Mouse (Mus musculus): Measurements from ENCODE around the gene Metap1. TPM values are rescaled to one million over a fixed set of nuclear protein-coding genes. Genes with fewer than 3 reads are reported as not detected.

Gene Metap1
- polyA plus RNA-seq, 1 experiment, result 63.5 TPM

DNA sequence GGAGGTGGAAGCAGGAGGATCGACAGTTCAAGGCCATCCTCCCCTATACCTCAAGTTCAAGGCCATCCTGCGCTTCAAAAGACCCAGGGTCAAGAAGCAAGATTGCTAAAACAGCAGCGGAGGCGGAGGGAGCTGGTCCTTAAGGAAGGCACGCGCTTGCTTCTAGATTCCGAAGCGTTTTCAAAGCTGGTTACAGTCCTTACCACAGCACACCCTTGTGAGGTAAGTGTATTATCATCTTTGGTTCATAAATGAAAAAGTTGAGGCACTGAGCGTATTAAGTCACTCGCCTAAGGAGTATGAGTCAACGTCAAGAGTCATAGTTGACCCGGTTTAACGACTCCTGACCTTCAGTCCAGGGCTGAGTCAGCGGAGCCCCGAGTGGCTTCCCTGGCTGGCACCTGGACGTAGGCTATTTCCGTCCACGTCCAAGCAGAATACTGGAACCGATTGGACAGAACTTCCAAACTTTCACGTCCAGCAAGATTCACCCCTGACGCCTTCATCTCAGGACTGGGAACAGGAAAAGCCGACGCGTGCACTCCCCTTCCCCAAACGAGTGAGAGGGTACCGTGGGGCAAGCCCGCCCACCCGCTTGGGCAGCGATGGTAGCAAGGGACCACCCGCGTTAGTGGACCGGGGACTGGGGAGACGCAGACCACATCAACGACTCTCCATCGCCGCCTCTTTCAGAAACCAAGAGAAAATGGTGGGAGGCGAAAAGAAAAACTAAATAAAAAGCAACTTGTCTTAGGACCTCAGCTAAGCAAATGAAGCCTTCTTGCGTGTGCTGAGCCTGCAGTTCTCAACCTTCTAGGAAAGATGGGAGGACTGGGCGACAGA, 37.0 kb upstream of the Metap1 start, which contains the start of gene Eif4e:
TSS of gene Eif4e (plus strand) at position 107 of the 843 bp plus-strand sequence.
- Histone ChIP-seq H3K4me3 (ENCODE audit: insufficient read depth, low read length) (peak within 1 kb of the TSS; percentile 38), H3K27ac (ENCODE audit: insufficient read depth, low read length) (peak within 1 kb of the TSS; percentile 96), H3K4me1 (ENCODE audit: control insufficient read depth, insufficient read depth, low read length) (peaks cover 2% of the 10 kb centered on the region)
- no peak for TF ChIP-seq CTCF (IDR thresholded peaks at IDR 0.05; ENCODE audit: borderline replicate concordance, insufficient read depth, low read length)
- no peak; the same call in 1 of the 2 replicates for TF ChIP-seq POLR2A (IDR thresholded peaks at IDR 0.05; ENCODE audit: low read depth, low read length)

DNA sequence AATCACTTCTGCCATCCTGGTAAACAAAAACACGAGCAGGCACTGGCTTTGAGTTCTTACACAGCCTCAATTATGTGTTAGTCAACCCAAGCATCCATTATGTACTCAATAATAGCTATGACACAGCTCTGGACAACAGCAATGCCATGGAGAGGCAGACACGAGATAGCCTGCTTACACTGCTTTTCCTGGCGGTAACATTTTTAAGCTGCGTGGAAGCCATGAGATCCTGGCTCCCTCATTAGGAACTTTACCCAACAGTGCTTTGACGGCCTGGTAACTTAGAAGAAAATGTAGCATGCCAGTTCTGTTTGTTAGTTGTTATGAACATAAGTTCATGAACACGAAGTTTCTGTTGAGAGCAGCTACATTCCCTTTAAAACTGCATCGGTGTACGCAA, 36.2 kb upstream of the Metap1 start:
- no peak for TF ChIP-seq CTCF (IDR thresholded peaks at IDR 0.05; ENCODE audit: borderline replicate concordance, insufficient read depth, low read length)
- no peak for TF ChIP-seq POLR2A (IDR thresholded peaks at IDR 0.05; ENCODE audit: low read depth, low read length)
- peak overlapping the region; percentile 96 for H3K27ac ChIP-seq (ENCODE audit: insufficient read depth, low read length)
- peaks cover 2% of the 10 kb centered on the region; the same call in 1 of the 2 replicates for H3K4me1 ChIP-seq (ENCODE audit: control insufficient read depth, insufficient read depth, low read length)
- no peak overlapping the region for H3K4me3 ChIP-seq (ENCODE audit: insufficient read depth, low read length)

DNA sequence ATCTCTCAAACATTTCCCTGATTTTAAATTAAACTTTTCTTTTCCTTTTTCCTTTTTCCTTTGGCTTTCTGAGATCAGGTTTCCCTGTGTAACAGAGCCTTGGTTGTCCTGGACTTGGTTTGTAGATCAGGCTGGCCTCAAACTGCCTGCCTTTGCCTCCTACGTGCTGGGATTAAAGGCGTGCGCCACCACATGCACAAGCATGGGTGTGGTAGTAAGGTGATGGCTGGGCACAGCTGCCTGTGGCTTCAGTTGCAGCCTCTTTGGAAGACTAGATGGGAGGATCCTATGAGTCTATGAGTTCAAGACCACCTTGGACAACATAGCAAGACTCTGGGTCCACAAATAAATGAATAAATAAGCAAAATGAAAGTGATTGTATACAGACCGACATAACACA, 34.6 kb upstream of the Metap1 start:
- H3K27ac ChIP-seq (ENCODE audit: insufficient read depth, low read length), result no peak overlapping the region
- TF ChIP-seq POLR2A (IDR thresholded peaks at IDR 0.05; ENCODE audit: low read depth, low read length) (no peak), CTCF (IDR thresholded peaks at IDR 0.05; ENCODE audit: borderline replicate concordance, insufficient read depth, low read length) (no peak)
- peaks cover 4% of the 10 kb centered on the region for H3K4me1 ChIP-seq (ENCODE audit: control insufficient read depth, insufficient read depth, low read length)
- H3K4me3 ChIP-seq (ENCODE audit: insufficient read depth, low read length), result no peak overlapping the region

DNA sequence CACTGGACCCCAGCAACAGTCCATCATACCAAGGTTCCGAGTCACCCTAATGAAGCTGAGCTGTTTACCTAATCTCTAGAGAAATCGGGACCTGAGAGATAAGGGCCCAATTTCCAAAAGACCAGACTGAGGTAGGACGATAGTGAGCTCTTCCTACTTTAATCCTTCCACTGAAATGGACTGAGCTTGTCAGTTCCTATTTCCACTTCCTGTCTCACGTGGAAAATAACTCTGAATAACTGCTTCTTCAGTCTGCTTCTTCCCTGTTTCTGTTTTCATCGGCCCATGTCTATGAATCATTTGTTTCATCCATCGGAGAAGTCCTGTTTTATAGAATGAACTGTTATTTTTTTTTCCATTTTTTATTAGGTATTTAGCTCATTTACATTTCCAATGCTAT, 29.9 kb upstream of the Metap1 start:
- Histone ChIP-seq H3K27ac (ENCODE audit: insufficient read depth, low read length) (no peak overlapping the region), H3K4me3 (ENCODE audit: insufficient read depth, low read length) (no peak overlapping the region)
- TF ChIP-seq CTCF (IDR thresholded peaks at IDR 0.05; ENCODE audit: borderline replicate concordance, insufficient read depth, low read length) (no peak), POLR2A (IDR thresholded peaks at IDR 0.05; ENCODE audit: low read depth, low read length) (no peak)

DNA sequence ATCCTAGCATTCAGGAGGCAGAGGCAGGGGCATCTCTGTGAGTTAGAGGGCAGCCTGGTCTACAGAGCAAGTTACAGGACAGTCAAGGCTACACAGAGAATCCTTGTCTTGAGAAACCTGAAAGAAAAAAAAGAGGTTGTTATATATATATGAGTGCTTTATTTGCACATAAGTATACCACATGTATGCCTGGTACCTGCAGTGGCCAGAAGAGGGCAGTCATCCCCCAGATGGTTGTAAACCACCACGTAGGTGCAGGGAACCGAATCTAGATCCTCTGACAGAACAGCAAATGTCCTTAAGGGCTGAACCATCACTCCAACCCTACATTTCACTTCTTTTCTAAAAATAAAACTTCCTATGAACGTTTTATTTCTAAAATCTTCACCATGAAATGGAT, 28.6 kb upstream of the Metap1 start:
- Histone ChIP-seq H3K27ac (ENCODE audit: insufficient read depth, low read length) (no peak overlapping the region), H3K4me3 (ENCODE audit: insufficient read depth, low read length) (no peak overlapping the region), H3K4me1 (ENCODE audit: control insufficient read depth, insufficient read depth, low read length) (peaks cover 17% of the 10 kb centered on the region)
- TF ChIP-seq CTCF (IDR thresholded peaks at IDR 0.05; ENCODE audit: borderline replicate concordance, insufficient read depth, low read length) (no peak), POLR2A (IDR thresholded peaks at IDR 0.05; ENCODE audit: low read depth, low read length) (no peak)

More for the DNA sequence above, 29.9 kb upstream of the Metap1 start:
- peaks cover 14% of the 10 kb centered on the region for H3K4me1 ChIP-seq (ENCODE audit: control insufficient read depth, insufficient read depth, low read length)

DNA sequence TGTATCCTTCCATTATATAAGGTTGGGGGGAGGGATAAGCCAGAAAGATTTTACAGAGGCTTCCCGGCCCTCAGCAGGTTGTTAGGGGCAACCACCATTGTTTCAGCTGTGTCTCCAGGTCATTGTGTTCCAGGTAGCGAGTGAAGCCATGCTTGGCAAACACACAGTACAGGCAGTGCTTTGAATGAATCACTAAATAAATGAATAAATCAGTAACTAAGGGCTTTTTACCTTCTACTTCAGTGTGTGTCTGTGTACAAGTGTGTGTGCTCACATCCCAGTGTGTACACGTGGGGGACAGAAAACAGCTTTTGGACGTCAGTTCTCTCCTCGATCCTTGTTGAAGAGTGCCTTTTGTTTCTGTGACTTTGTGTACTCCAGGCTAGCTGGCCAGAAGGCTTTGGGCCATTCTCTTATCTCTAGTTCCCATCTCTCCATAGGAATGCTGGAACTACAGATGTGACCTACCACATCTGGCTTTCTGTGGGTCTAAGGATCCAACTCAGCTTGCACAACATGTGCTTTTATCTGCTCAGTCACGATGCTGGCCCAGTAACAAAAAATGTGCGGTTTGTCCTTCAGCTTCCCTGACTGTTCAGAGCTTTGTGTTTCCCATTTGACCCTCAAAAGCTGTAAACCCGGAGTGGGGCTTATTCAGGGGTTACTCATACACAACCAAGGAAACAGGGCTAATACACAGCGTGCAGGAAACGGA, 26.5 kb upstream of the Metap1 start:
- Histone ChIP-seq H3K4me1 (ENCODE audit: control insufficient read depth, insufficient read depth, low read length) (peaks cover 15% of the 10 kb centered on the region), H3K27ac (ENCODE audit: insufficient read depth, low read length) (no peak overlapping the region; the same call in 1 of the 2 replicates)
- no peak for TF ChIP-seq CTCF (IDR thresholded peaks at IDR 0.05; ENCODE audit: borderline replicate concordance, insufficient read depth, low read length)
- TF ChIP-seq POLR2A (IDR thresholded peaks at IDR 0.05; ENCODE audit: low read depth, low read length), result no peak

DNA sequence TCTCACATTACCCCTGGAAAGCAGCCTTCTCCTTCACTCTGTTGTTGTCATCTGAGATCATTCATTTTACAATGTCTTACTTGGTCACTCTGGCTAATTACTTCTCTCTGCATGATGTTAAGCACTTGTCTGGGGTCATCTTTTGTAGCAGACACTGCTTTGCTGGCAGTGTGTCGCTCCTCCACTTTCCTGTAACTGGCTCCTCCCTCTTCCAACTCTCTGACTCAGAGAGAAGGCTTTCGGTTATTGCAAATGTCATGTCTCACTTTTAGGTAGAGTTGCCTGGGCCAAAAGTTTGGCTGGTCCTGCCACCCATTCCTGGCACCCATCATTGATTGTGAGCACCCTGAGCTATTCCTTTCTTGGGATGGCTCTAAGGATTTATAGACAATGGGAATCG, 25.4 kb upstream of the Metap1 start:
- Histone ChIP-seq H3K4me1 (ENCODE audit: control insufficient read depth, insufficient read depth, low read length) (peaks cover 15% of the 10 kb centered on the region), H3K27ac (ENCODE audit: insufficient read depth, low read length) (peak overlapping the region; percentile 52; the same call in 1 of the 2 replicates), H3K4me3 (ENCODE audit: insufficient read depth, low read length) (no peak overlapping the region)
- TF ChIP-seq POLR2A (IDR thresholded peaks at IDR 0.05; ENCODE audit: low read depth, low read length), result no peak
- no peak for TF ChIP-seq CTCF (IDR thresholded peaks at IDR 0.05; ENCODE audit: borderline replicate concordance, insufficient read depth, low read length)

More for the DNA sequence above, 26.5 kb upstream of the Metap1 start:
- no peak overlapping the region for H3K4me3 ChIP-seq (ENCODE audit: insufficient read depth, low read length)

DNA sequence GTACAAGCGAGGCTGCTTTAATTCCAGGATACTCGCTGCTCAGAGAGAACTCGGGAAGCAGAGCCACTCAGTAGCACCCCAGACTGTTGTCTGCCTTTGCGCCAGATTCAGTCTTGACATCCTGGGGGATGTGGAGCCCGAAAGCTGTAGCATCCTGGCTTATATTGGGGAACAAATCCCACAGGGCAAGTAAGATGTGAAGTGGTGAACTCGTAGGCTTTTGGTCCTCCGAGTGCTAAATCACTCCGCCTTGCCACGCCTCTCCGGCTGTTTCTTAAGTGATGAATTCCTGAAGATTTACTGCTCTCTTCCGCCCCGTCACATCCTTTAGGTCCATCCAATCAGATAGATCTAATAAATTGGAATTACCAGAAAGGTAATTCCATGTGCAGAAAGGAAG, 23.9 kb upstream of the Metap1 start:
- peaks cover 13% of the 10 kb centered on the region for H3K4me1 ChIP-seq (ENCODE audit: control insufficient read depth, insufficient read depth, low read length)
- H3K4me3 ChIP-seq (ENCODE audit: insufficient read depth, low read length), result no peak overlapping the region
- TF ChIP-seq POLR2A (IDR thresholded peaks at IDR 0.05; ENCODE audit: low read depth, low read length) (no peak), CTCF (IDR thresholded peaks at IDR 0.05; ENCODE audit: borderline replicate concordance, insufficient read depth, low read length) (no peak)
- H3K27ac ChIP-seq (ENCODE audit: insufficient read depth, low read length), result no peak overlapping the region; the same call in 1 of the 2 replicates

DNA sequence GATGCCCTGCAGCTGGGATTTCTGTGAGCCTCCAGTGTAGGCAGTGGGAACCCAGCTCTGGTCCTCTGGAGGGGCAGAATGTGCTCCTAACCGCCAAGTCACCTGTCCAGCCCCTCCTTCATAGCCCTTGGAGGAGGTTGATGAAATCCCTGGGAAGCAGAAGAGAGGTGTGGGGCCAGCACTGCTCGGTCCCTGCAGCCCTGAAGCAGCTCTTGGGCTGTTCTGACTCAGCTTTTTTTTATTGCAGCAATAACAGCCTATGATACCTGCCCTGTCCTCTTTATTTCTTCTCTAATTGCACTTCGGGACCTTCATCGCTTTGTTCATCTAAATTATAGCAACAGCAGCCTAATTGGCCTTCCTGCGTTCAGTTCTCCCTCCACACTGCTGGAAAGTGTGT, 21.2 kb upstream of the Metap1 start:
- TF ChIP-seq POLR2A (IDR thresholded peaks at IDR 0.05; ENCODE audit: low read depth, low read length) (no peak), CTCF (IDR thresholded peaks at IDR 0.05; ENCODE audit: borderline replicate concordance, insufficient read depth, low read length) (no peak)
- Histone ChIP-seq H3K27ac (ENCODE audit: insufficient read depth, low read length) (no peak overlapping the region), H3K4me1 (ENCODE audit: control insufficient read depth, insufficient read depth, low read length) (peaks cover 9% of the 10 kb centered on the region)

More for the DNA sequence above, 21.2 kb upstream of the Metap1 start:
- H3K4me3 ChIP-seq (ENCODE audit: insufficient read depth, low read length), result no peak overlapping the region

Measured in embryonic fibroblast, embryonic 13.5 days (primary cell).